Mouse (Mus musculus): Measurements from ENCODE around the gene Icmt. TPM values are rescaled to one million over a fixed set of nuclear protein-coding genes. Genes with fewer than 3 reads are reported as not detected.
A peak's percentile ranks its signal among the peaks of the same experiment; 100 is the strongest.

Gene Icmt
- total RNA-seq, 2 experiments from 2014 or later = 43.9 to 44.7 TPM

GRCm38 (mm10) chr4:152339293-152339790 is 42.3 kb downstream of the Icmt start:
- no peak for DNase-seq

GRCm38 (mm10) chr4:152340584-152341284 is 43.7 kb downstream of the Icmt start:
- no peak for DNase-seq

- no peak for DNase-seq
These were observed 46.3 kb downstream of the Icmt start for GRCm38 (mm10) chr4:152343296-152343695.

GRCm38 (mm10) chr4:152344651-152345050 is 47.6 kb downstream of the Icmt start:
- no peak for DNase-seq

GRCm38 (mm10) chr4:152345120-152345889 is 48.3 kb downstream of the Icmt start:
- DNase-seq = peak in 1 of 2 experiments; percentile 64

GRCm38 (mm10) chr4:152349837-152350381 is 52.9 kb downstream of the Icmt start:
- DNase-seq = no peak

- no peak for DNase-seq
These were observed 53.8 kb downstream of the Icmt start for GRCm38 (mm10) chr4:152350722-152351421.

GRCm38 (mm10) chr4:152351422-152352305 is 54.6 kb downstream of the Icmt start:
- DNase-seq = no peak

GRCm38 (mm10) chr4:152353886-152354637 is 57.0 kb downstream of the Icmt start:
- DNase-seq = no peak

GRCm38 (mm10) chr4:152355672-152356071 is 58.6 kb downstream of the Icmt start:
- DNase-seq = no peak

Other genes with a start within 250 kb of the Icmt start
- 100 to 1,000 TPM; 158 to 166 TPM for gene Plekhg5, start 224.7 kb upstream of the Icmt start, total RNA-seq (2021)
- 10 to 100 TPM; 46.5 to 65.3 TPM for gene Tnfrsf25, start 181.3 kb upstream of the Icmt start, total RNA-seq (2021)
- gene Espn, start 144.9 kb upstream of the Icmt start, total RNA-seq (2021) = 1 to 10 TPM; 1.4 to 1.5 TPM
- gene Hes2, start 138.4 kb upstream of the Icmt start, total RNA-seq (2021) = not detected
- gene Acot7, start 119.1 kb upstream of the Icmt start, total RNA-seq (2021) = 100 to 1,000 TPM; 331 to 345 TPM
- gene Gpr153, start 23.0 kb upstream of the Icmt start, total RNA-seq (2021) = 1 to 10 TPM; 5.3 to 6.1 TPM
- not detected for gene Hes3, start 5.6 kb upstream of the Icmt start, total RNA-seq (2021)
- gene Rnf207, start 21.8 kb downstream of the Icmt start, total RNA-seq (2021) = 1 to 10 TPM; 4.7 to 6.1 TPM
- 100 to 1,000 TPM; 203 TPM for gene Rpl22, start 28.5 kb downstream of the Icmt start, total RNA-seq (2021)
- gene Chd5, start 41.4 kb downstream of the Icmt start, total RNA-seq (2021) = 100 to 1,000 TPM; 124 to 130 TPM
- gene Nphp4, start 179.5 kb downstream of the Icmt start, total RNA-seq (2021) = 10 to 100 TPM; 26.6 to 30.1 TPM
- 100 to 1,000 TPM; 725 to 726 TPM for gene Kcnab2, start 180.6 kb downstream of the Icmt start, total RNA-seq (2021)

All from layer of hippocampus, postnatal 36 days (tissue).